Mouse (Mus musculus) limb, embryonic 11.5 days (tissue): Measurements from ENCODE around the gene Tsacc. TPM values are rescaled to one million over a fixed set of nuclear protein-coding genes. Genes with fewer than 3 reads are reported as not detected.

Experiments
- ATAC-seq: fragments of 200-750 bp; cut with Nextera tagmentation; 2 replicates; pipeline ENCODE4 v1.8.0; 2017; ENCODE audit warnings: low read depth; ENCODE audit not compliant: insufficient number of reproducible peaks, low FRiP score, low TSS enrichment
- DNase-seq: peaks from one replicate; pipeline ENCODE4 v3.0.0-alpha.2; 2015; ENCODE audit warnings: low spot score
- H3K27ac ChIP-seq: fragments of 300-500 bp; sonication (generic); replicated peaks from 2 replicates; pipeline ENCODE4 v1.5.1; 2014; ENCODE audit warnings: low read depth, mild to moderate bottlenecking, low read length
- H3K27me3 ChIP-seq: fragments of 300-500 bp; sonication (generic); 2 replicates; pipeline ENCODE4 v1.6.1; 2014; ENCODE audit warnings: mild to moderate bottlenecking, low read length, mixed read lengths; ENCODE audit not compliant: control insufficient read depth, insufficient read depth
- H3K36me3 ChIP-seq: fragments of 300-500 bp; sonication (generic); 2 replicates; pipeline ENCODE4 v1.6.1; 2014; ENCODE audit warnings: mild to moderate bottlenecking, low read length, moderate library complexity, mixed read lengths; ENCODE audit not compliant: control insufficient read depth, insufficient read depth
- H3K4me1 ChIP-seq: fragments of 300-500 bp; sonication (generic); 2 replicates; pipeline ENCODE4 v1.6.1; 2014; ENCODE audit warnings: low read length, mixed read lengths; ENCODE audit not compliant: control insufficient read depth, insufficient read depth
- H3K4me2 ChIP-seq: fragments of 300-500 bp; sonication (generic); 2 replicates; pipeline ENCODE4 v1.6.1; 2014; ENCODE audit warnings: low read depth, mild to moderate bottlenecking, moderate library complexity; ENCODE audit not compliant: severe bottlenecking
- H3K4me3 ChIP-seq: fragments of 300-500 bp; sonication (generic); 2 replicates; pipeline ENCODE4 v1.5.1; 2014; ENCODE audit warnings: low read depth, low read length
- H3K9ac ChIP-seq: fragments of 300-500 bp; sonication (generic); 2 replicates; pipeline ENCODE4 v1.6.1; 2014; ENCODE audit warnings: mild to moderate bottlenecking, low read length
- H3K9me3 ChIP-seq: fragments of 300-500 bp; sonication (generic); 2 replicates; pipeline ENCODE4 v1.6.1; 2016; ENCODE audit warnings: low read length; ENCODE audit not compliant: control insufficient read depth
- WGBS: fragments of 180-500 bp; shearing (Covaris S2); extraction: QIAGEN DNeasy Blood & Tissue Kit; methylation state at CpG from one replicate; pipeline ENCODE4 v1.1.7; 2014; 5-methylcytosine and 5-hydroxymethylcytosine counted together
- polyA plus RNA-seq: library from polyadenylated mRNA; unstranded; fragments of >200 nt; fragmentation: Nextera tagmentation; extraction: Ambion mirVana; gene quantifications from 2 replicates; pipeline ENCODE4 v1.2.1, GENCODE M21; 2014

Gene Tsacc
- polyA plus RNA-seq: 11.9 TPM in 2 replicates

GRCm38 (mm10) chr3:88296561-88297318 lies at the start of gene Tsacc, which contains the start of gene Cct3:
TSS of gene Tsacc (minus strand) at chr3:88296999.
TSS of gene Cct3 (plus strand) at chr3:88297116.
- Histone ChIP-seq H3K4me3 (peak within 1 kb of the TSS; percentile 66), H3K27me3 (no peaks in the 10 kb centered on the region), H3K36me3 (peaks cover 15% of the 10 kb centered on the region; the same call in 1 of the 2 replicates), H3K9ac (peak within 1 kb of the TSS; percentile 74), H3K9me3 (no peaks in the 10 kb centered on the region), H3K27ac (peak within 1 kb of the TSS; percentile 76), H3K4me1 (peaks cover 7% of the 10 kb centered on the region; the same call in 1 of the 2 replicates), H3K4me2 (peak within 1 kb of the TSS; percentile 72)
- WGBS: under 1% methylated on average over 44 of the region's 44 CpGs
- DNase-seq (peak; percentile 93), ATAC-seq (peak; percentile 97)

- DNase-seq (no peak), ATAC-seq (no peak)
- H3K36me3 ChIP-seq: peaks cover 16% of the 10 kb centered on the region; the same call in 1 of the 2 replicates
- peaks cover 11% of the 10 kb centered on the region for H3K4me1 ChIP-seq
- H3K4me3 ChIP-seq: no peak overlapping the region
- H3K4me2 ChIP-seq: no peak overlapping the region
- H3K9ac ChIP-seq: no peak overlapping the region
- WGBS: 84% methylated on average over 3 of the region's 3 CpGs
- no peaks in the 10 kb centered on the region for H3K27me3 ChIP-seq
- H3K27ac ChIP-seq: no peak overlapping the region
- no peaks in the 10 kb centered on the region for H3K9me3 ChIP-seq
These were observed 42.2 kb upstream of the Tsacc start for GRCm38 (mm10) chr3:88339006-88339405.

DNA sequence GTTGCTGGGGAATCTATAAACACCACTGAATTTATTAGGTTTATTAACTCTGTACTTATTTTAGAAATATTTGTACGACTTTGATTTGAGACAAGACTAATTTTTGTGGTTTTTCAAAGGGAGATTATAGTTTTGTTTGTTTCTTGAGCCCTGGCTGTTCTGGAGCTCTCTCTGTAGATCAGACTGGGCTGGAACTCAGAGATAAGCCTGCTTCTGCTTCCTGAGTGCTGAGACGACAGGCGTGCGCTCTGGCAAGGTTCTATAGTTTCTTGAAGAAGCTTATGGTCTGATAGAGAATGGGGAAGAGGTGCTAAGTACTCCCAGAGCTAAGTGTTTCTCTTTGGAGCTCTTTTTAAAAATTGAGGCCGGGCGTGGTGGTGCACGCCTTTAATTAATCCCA lies 41.5 kb upstream of the Tsacc start:
- 95% methylated on average over 7 of the region's 7 CpGs for WGBS
- no peak overlapping the region for H3K4me3 ChIP-seq
- H3K4me1 ChIP-seq: peaks cover 11% of the 10 kb centered on the region
- ATAC-seq (no peak), DNase-seq (no peak)
- no peak overlapping the region for H3K27ac ChIP-seq
- H3K36me3 ChIP-seq: peaks cover 9% of the 10 kb centered on the region; the same call in 1 of the 2 replicates
- H3K27me3 ChIP-seq: no peaks in the 10 kb centered on the region
- H3K9me3 ChIP-seq: no peaks in the 10 kb centered on the region
- no peak overlapping the region for H3K9ac ChIP-seq
- no peak overlapping the region for H3K4me2 ChIP-seq

- peaks cover 11% of the 10 kb centered on the region for H3K4me1 ChIP-seq
- H3K4me3 ChIP-seq: 0 out of 2 replicates have a peak overlapping the region, but pooled peaks have one; percentile 3
- H3K36me3 ChIP-seq: peaks cover 2% of the 10 kb centered on the region; the same call in 1 of the 2 replicates
- H3K27me3 ChIP-seq: no peaks in the 10 kb centered on the region
- H3K9ac ChIP-seq: no peak overlapping the region
- ATAC-seq: no peak
- WGBS: 87% methylated on average over 11 of the region's 11 CpGs
- no peaks in the 10 kb centered on the region for H3K9me3 ChIP-seq
- peak overlapping the region; percentile 10; the same call in 1 of the 2 replicates for H3K4me2 ChIP-seq
- H3K27ac ChIP-seq: no peak overlapping the region
- DNase-seq: no peak
These were observed 40.7 kb upstream of the Tsacc start for GRCm38 (mm10) chr3:88337367-88338020.

GRCm38 (mm10) chr3:88336058-88337013 lies 39.5 kb upstream of the Tsacc start, which contains the start of the genes Tmem79 and Smg5:
TSS of gene Tmem79 (minus strand) at chr3:88336148.
TSS of gene Smg5 (plus strand) at chr3:88336260.
- H3K9ac ChIP-seq: peak within 1 kb of the TSS; percentile 92
- peak within 1 kb of the TSS; percentile 90 for H3K27ac ChIP-seq
- ATAC-seq (peak; percentile 90), DNase-seq (peak; percentile 97)
- H3K4me3 ChIP-seq: peak within 1 kb of the TSS; percentile 79
- H3K36me3 ChIP-seq: no peaks in the 10 kb centered on the region
- peak within 1 kb of the TSS; percentile 66 for H3K4me2 ChIP-seq
- peaks cover 11% of the 10 kb centered on the region for H3K4me1 ChIP-seq
- H3K27me3 ChIP-seq: no peaks in the 10 kb centered on the region
- 3% methylated on average over 43 of the region's 66 CpGs for WGBS
- H3K9me3 ChIP-seq: no peaks in the 10 kb centered on the region

DNA sequence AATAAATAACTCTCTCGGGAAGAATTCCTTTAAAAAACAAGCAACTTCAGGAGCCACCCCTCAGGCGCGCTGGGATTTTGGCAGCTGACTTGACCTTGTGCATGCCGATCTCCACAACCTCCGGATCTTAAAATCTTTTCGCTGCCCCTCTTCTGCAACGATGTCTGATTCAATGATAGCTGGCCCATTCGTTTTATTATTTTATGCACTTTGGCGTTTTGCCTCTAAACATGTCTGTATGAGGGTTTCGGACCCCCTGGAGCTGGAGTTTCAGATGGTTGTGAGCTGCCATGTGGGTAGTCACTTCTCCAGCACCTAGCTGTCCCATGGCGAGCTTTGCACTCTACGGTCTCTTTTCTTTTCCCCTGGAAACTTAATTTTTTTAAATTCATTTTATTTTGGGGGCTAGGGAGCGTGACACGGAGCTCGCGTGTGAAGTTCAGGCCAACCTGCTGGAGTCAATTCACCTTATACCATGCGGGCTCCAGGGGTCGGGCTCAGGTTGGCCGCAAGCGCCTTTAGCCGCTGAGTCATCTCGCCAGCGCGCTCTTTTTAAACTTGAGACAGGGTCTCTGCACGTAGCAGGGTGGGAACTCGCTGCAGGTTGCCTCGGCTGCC lies 38.7 kb upstream of the Tsacc start:
- H3K4me1 ChIP-seq: peaks cover 11% of the 10 kb centered on the region
- no peaks in the 10 kb centered on the region for H3K36me3 ChIP-seq
- peak overlapping the region; percentile 66 for H3K4me2 ChIP-seq
- peak overlapping the region; percentile 92 for H3K9ac ChIP-seq
- peak; percentile 45; the same call in 1 of the 2 replicates for ATAC-seq
- no peaks in the 10 kb centered on the region for H3K27me3 ChIP-seq
- H3K9me3 ChIP-seq: no peaks in the 10 kb centered on the region
- peak overlapping the region; percentile 79 for H3K4me3 ChIP-seq
- WGBS: under 1% methylated on average over 27 of the region's 27 CpGs
- H3K27ac ChIP-seq: peak overlapping the region; percentile 90
- no peak for DNase-seq

DNA sequence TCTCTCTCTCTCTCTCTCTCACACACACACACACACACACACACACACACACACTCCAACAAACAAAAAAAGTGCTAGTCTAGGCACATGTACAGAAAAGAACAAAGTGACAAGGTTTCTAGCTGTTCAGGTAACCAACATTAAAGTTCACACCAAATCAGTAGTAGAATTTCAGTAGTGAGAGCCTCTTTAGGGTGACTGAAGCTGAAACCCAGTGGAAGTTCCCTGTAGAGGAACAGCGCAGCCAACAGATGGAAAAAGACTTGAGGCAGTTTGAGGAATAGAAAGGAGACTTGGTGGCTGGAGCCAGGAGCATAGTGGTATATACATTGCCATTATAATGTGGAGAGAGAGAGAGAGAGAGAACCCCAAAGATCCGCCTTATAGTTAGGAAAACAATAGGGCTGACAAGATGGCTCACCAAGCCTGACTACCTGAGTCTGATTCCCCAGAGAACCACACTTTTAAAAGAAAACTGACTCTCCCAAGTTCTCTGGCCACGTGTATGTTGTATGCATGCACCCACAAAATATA lies 38.2 kb upstream of the Tsacc start:
- H3K4me1 ChIP-seq: peaks cover 11% of the 10 kb centered on the region
- no peak overlapping the region for H3K27ac ChIP-seq
- no peaks in the 10 kb centered on the region for H3K27me3 ChIP-seq
- peak overlapping the region; percentile 79 for H3K4me3 ChIP-seq
- no peaks in the 10 kb centered on the region for H3K36me3 ChIP-seq
- DNase-seq: no peak
- no peak for ATAC-seq
- H3K9me3 ChIP-seq: no peaks in the 10 kb centered on the region
- WGBS: 46% methylated on average over 3 of the region's 3 CpGs
- H3K4me2 ChIP-seq: peak overlapping the region; percentile 66
- peak overlapping the region; percentile 92 for H3K9ac ChIP-seq
